Mouse (Mus musculus) small intestine, adult 2 months (tissue): Measurements from ENCODE around the gene Armc6.

Experiments
- CTCF ChIP-seq: fragments of 200-500 bp; IDR thresholded peaks from 2 replicates; pipeline ENCODE4 v1.5.1; 2012; ENCODE audit warnings: low read depth, mild to moderate bottlenecking, control low read depth, inconsistent platforms, low read length, moderate library complexity, mixed read lengths; ENCODE audit not compliant: insufficient replicate concordance, insufficient read length; ENCODE audit errors: extremely low read depth
- POLR2A ChIP-seq: fragments of 200-500 bp; IDR thresholded peaks from 2 replicates; pipeline ENCODE4 v1.6.1; 2012; ENCODE audit warnings: low read depth, mild to moderate bottlenecking, control low read depth, inconsistent platforms, low read length, moderate library complexity

DNA sequence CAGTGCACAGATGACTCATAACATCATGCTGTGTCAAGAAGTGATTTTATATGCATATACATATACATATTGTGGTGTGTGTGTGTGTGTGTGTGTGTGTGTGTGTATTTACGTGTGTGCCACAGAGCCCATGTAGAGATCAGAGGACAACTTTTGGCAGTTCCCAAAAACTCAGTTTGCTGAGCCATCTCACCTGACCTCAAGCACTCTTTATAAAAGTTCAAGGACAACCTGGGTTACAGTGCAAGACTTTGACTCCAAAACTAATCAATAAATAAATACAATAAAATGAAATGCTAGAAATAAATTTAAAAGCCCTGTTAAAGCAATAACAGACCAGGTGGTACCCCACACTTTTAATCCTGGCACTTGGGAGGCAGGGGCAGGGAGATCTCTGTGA, 23.0 kb downstream of the Armc6 start:
- TF ChIP-seq POLR2A, result no peak
- no peak for TF ChIP-seq CTCF
